Mouse (Mus musculus): Measurements from ENCODE around the gene Rpl14.

The Rpl14 gene

DNA sequence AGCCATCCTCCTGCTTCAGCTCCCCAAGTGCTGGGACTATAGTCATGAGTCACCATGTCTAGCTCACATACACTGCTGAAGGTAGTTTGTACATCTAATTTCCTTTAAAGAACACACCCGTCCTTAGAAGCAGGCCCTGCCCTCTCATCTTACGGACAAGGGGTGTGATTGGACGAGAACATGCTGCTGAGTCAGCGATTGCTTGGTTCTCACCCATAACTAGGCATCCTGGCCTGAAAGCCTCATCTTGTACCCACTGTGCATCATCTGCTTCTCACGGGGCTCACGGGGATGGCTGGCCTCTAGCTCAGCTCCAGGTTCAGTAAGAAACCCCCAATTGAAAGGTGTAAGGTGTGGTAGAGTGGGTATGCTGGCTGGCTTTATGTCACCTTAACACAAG lies 42.8 kb downstream of the Rpl14 start:
- DNase-seq, result no peak

GRCm38 (mm10) chr9:120618101-120618500 lies 46.9 kb downstream of the Rpl14 start:
- no peak for DNase-seq

DNA sequence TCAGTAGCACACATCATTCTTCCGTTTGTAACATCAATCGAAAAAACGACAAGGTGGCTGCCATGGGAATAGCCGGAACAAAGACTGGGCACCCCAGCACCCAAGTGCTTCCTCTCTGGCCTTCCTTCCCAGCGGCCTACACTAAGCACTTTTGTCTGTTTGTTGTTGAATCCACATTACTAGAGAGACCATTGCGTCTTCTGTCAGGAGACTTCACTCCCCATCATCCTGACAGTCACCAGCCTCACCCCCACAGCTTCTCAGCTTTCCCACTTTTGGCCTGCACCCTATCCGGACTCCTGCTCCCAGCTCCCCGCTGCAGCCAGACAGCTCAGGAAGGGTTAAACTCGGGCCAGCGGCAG lies 48.1 kb downstream of the Rpl14 start:
- DNase-seq, result no peak

DNA sequence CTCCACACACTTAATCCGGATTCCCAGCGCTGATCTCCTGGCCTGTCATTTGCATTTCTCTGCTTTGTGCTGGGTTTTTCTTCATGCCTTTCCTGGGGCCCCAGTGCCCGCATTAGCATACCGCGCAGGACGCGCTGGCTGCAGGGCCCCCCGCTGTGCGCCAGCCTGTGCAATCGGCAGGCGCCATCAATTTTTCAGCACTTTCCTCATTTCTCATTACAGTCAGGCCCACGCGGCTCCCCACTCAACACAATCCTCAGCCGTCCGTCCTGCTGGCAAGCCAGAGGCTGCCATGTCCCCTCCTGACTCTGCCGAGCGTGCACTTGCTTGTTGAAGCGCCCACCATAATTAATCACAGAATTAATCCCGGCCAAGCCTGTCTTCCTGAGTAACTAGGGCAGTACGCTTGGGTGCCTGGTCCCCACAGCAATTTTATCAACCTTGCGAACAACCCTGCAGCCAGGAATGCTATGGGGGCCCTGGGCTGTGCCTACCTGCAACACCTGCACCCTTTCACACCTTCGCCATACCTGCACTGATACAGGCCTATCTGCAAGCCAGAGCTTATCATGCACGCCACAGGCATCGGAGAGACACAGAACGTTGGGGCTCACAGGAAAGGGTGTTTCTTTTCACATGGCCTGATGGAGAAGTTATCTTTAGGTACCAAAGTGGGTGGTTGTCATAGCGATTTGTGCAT lies 48.6 kb downstream of the Rpl14 start:
- DNase-seq, result no peak

- no peak for DNase-seq
These were observed 49.1 kb downstream of the Rpl14 start for GRCm38 (mm10) chr9:120620409-120620745.
